Mouse (Mus musculus) lung, adult 18-20 months (tissue): ENCODE measurements around the gene Stpg2.
"Not testable (repeated sequence)": the region's sequence is repeated elsewhere in the genome, so short reads cannot be mapped to it uniquely, and the experiment has no call there.

Experiments used
- DNase-seq, 2 experiments: peaks; one replicate each; pipeline ENCODE4 v3.0.0; 2022; ENCODE audit warnings: mixed read lengths in 2 of 2

Stpg2 gene

DNA sequence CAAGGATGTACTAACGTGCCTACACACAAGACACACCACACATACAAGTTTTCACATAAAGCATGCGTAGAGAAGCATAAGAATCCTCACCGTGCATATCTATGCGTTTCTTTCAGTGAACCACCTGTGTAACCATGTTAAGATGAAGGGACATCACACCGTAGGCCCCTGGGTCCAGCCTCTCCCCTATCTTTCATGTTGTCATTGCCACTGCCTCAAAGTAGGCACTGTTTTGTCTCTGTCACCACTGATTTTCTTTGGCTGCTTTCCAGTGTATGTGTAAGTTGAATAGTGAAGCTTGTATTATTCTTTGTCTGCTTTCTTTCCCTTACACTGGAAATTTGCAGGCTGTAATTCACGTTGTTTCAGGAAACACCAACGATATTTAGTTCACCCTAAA lies 236.7 kb downstream of the Stpg2 start:
- DNase-seq, result no peak

DNA sequence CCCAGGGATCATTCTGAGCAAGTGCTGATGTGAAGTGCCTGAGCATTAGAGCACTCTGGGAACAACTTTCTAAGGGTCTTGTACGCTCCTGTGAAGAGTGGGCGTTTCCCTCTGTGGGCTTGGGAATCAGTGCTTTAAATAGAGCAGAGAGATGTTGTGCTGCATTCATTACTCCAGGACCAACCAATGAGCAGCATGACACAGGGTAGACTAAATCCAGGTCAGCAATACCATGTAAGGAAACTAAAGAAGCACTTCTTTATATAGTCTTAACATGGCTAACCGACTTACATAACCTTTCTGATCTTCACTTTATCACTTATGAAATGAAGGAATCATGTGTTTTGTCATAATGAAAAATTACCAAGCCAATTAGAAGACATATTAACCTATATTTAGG lies 290.4 kb downstream of the Stpg2 start:
- DNase-seq, result no peak

DNA sequence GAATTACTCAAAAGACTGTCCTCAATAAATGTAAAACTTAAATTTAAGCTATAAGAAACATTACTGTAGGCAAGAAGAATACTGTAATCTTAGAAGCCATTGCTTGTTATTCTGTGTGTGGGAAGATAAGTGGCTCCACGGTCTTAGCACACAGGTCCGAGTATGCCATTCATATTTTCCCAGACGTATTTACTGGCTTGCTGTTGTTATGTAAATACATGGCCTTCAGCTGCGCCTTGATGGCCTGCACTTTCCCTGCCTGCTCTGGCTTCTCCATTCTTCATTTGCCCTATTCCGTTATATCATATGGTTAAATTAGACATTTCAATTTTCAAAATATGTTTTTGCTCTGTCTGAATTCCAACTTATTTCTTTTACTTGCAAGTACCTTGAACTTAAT lies 296.7 kb downstream of the Stpg2 start:
- DNase-seq, result no peak

DNA sequence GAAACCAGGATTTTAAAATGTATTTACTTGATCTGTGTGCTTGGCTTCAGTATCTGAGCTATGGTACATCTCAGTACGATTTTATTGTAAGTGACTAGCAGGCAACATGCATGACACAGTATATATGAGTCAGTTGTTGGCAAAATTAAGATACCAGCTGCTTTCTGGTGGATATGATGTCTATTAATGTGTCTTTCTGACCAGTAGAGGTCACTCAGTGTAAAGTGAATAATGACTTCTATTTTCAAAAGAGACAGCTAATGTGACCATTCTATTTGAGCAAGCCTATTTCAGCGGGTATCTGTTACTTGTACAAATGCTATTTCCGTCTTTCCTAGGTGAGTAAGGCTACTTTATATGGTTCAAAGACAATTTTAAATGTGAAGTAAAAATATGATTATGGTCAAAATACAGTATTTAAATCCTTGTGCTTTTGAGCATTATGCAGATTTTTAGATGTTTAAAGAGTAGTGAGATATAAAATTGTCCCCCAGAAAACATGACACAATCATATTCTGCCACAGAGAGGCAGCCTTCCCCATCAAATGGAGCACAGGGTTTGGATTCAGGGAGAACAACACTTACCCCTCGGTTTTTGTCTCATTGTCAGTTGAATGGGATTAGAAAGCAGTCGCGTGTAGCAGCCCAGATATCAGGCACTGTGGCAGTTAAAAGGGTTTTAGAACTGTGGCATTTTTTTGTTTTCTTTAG lies 303.9 kb downstream of the Stpg2 start:
- no peak for DNase-seq

DNA sequence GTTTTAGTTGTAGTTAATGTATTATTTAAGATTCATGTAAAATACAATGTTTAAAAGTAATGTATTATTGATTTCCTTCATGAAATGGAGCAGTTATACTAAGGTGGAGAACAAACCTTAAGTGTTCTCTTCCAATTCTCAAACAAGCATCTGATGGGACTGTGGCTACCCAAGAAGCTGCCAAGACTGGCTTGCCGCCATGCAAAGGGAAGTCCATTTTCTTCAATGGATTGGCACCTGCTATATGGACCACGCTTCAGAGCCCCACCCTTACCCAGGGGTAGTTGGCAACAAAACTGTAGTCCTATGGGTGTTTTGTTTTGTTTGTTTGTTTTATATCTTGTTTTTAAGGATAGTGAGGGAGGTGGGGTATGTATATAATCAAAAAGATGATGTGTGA lies 373.0 kb downstream of the Stpg2 start:
- DNase-seq, result no peak

DNA sequence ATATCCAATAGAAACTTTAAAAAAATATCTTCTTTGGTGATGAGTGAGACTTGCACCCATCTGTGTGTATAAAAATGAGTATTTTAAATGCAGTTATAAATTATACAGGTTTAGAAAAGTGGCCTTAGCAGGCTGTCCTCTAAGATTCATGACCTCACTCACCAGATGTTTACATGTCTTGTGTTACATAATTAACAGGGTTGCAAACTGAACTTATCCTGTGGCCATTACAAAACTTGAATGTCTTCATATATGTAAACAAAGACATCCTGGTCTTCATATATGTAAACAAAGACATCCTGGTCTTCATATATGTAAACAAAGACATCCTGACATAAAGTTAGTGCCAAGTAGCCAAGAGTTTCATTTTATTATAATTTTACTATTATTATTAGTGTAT lies 375.8 kb downstream of the Stpg2 start:
- DNase-seq, result no peak

DNA sequence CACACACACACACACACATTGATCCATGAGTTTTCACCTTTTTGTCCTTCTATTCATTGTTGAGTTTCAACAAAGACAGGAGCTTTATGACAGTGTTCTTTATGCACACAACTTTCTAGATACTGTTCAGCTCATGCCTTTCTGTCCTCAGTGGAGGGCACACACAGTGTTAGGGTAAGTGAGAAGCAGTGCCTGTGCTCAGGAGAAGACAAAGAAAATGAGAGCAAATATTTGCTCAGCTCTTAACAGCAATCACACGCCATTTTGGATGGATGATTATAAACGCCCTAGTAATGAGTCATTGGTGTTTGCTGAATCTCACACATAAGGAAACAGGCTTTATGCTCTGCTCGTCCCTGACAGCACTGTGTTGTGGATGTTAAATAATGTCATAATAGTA lies 394.0 kb downstream of the Stpg2 start:
- DNase-seq, result no peak

DNA sequence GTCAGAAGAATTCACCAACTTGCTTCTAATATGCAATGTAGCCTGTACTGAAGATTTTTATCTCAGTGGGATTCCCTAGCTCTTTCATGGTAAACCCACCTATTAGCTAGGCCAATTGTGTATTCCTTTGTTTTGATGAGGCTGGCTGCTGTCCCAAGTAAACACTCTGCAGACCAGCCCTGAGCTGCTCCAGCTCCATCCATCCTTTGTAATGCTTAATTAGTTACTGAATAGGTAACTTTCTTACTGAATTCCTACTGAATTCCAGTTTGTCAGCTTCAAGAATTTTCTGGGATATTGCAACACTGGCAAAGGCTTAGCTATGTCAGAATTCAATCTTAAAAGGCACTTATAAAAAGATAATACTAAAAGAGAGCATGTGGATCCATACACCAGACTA lies 402.8 kb downstream of the Stpg2 start:
- DNase-seq, result not testable (repeated sequence)

DNA sequence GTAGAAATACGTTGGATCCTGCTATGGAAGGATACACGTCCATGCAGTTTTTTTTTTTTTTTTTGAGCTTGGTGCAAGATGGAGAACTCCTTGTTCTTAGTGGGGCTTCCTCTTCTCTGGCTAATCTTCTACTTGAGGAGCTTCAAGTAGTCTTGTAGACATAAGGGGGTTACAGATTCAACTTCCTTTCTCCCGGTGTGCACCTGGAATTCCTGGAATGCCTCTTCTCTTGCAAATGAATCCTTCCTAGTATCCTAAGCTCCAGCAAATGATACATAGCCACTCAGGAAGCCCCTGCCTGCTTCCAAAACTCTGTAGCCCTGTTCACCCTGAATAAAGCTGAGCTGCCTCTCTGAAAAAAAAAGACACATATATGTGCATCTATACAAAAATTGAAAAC lies 409.1 kb downstream of the Stpg2 start:
- DNase-seq, result no peak

DNA sequence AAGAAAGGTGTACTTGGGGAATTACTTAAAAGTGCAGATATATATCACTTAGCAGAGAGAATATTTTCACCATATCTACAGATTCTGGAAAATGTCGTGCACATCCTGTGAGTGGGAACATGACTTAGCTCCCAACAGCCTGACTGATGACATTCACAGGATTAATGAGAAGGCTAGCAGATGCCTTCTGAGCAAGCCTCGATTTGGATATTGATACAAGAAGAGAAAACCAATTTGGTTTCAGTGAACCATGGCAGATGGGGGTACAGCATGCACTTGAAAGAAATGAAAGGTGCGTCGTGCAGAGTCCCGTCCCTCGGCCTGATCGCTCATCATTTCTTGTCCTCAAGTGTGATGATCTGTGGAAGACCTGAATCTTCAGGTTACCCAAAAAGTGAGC lies 410.3 kb downstream of the Stpg2 start:
- DNase-seq, result no peak

DNA sequence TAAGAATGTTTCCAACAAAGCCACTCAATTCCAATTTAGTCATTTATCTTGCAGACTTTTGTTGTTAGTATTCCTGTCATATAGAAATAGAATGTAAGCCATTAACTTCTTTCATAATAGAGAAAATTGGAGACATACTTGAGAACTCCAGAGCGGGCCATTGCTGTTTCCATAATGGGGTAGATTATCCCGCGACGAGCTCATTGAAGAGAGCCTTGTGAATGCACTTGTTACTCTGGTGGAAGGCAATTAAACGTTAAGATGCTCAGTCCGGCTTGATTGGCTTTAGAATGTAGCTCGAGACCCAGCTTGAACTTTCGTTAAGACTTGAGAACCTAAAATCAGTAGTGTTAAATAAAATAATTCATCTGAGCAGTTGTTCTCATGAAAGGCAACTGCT lies 432.4 kb downstream of the Stpg2 start:
- DNase-seq, result no peak

DNA sequence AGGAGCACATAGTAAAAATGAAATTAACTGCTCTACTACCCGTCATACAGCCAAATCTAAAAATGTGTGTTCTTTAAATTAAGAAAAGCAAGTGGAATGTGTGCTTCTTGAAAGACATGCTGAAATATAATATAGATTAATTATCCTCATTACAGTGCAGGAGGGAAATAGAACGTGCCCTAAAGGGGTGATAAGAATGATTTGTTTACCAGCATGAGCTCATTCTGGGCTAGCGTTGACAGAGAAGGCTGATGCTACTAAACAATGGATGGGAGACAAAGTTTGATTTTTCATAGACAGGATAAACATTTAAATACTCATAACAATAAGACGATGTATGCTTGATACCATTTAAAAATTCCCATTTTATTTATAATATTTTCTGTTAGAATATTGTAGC lies 446.0 kb downstream of the Stpg2 start:
- DNase-seq, result no peak

DNA sequence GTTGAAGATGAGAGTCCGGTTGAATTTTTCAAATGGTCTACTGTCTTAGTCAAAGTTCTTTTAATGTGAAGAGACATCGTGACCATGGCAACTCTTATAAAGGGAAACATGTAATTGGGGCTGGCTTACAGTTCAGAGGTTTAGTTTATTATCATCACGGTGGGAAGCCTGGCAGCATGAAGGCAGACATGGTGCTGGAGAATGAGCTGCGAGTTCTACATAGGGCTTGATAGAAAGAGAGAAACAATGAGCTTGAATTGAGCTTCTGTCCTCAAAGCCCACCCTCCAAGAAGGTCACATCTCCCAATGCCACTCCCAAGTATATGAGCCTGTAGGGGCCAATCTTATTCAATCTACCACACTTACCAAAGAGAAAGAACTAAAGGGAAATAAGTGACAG lies 453.9 kb downstream of the Stpg2 start:
- no peak for DNase-seq

DNA sequence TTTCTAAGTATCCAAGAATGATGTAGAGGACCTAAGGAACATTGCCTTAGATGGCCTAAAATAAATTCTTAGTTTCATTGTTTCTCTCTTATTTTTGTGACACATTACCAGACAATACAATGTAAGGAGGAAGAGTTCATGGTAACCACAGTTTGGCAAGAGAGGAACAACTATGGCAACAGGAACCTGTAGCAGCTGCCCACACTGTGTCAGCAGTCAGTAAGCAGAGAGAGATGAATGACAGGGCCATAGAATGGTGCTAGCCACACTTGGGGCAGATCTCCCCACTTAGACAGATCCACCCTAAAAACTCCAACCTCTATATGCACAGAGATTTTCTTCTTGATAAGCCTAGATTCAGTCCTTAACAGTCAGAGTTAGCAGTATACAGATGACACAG lies 456.7 kb downstream of the Stpg2 start:
- DNase-seq, result no peak

DNA sequence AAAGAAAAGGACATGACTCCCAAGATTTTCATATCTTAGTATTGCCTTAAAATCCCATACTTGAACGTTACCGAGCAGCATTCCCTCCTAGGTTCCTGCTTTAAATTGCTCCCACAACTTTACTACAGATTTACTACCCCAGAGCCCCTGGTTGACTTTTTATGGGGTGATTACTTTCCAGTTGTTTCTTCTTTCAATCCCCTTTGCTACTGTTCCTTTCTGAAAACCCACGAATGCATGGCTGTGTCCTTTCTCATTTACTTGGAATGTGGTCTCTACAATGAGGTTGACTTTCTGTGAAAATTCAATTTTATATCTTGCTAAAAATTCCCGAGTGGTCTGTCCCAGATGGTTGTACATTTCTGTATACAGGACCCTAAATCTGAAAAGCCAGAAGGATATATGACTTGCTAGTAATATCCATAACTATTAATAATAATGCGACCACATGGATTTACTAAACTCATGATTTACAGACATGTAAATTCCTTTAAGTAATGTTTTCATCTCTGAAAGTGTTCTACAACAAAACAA lies 458.3 kb downstream of the Stpg2 start:
- DNase-seq, result no peak

DNA sequence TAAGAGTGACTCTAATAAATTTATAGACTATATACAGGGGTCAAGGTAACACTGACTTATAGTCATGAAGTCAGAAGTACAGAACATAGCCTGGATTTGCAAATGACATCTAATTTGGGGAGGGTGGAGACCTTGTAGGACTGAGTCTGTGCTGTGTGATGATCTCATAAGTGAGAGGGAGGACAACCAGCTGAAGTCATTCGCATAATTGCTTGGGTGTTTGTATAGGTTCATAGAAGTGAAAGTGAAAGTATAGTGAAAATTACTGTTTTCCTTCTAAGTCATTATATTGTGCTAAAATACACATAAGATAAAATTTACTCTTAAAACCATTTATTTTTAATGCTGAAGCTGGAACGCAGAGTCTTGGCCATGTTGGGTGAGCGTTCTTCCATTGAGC lies 459.6 kb downstream of the Stpg2 start:
- no peak for DNase-seq

DNA sequence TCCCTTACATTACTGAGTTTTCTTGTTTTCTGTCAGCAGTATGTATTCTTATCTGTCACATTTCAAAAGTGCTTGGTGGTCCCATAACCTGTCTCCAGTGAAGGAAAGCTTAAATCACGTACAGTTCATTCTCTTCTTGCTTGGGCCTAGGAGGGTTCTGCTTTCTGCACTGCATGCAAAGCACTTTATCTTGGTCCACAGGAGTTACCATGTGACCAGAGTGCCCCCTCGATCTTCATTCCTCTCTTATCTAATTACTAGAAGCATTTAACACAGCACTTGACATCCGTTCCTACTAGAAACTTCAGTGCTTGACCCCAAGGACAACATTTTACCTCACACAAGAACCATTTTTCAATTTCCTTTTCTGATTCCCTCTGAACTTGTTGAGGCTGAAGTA lies 470.7 kb downstream of the Stpg2 start:
- DNase-seq, result no peak

DNA sequence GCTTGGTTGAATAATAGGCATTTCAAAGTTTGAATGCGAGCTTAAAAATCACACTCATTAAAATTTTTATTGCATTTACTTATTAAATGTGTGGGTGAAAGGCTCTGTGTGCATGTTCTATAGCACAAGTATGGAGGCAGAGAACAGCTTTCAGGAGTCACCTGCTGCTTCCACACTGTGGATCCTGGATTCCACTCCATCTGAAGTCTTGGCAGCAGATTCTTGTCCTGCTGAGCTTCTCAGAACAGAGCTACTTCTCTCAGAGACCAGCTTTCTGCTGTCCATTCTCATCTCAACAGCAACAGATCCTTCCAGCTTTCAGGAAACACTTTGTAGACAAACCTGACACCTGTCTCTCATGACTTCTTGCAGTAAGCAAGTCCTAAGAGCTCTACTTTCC lies 471.2 kb downstream of the Stpg2 start:
- DNase-seq, result no peak

DNA sequence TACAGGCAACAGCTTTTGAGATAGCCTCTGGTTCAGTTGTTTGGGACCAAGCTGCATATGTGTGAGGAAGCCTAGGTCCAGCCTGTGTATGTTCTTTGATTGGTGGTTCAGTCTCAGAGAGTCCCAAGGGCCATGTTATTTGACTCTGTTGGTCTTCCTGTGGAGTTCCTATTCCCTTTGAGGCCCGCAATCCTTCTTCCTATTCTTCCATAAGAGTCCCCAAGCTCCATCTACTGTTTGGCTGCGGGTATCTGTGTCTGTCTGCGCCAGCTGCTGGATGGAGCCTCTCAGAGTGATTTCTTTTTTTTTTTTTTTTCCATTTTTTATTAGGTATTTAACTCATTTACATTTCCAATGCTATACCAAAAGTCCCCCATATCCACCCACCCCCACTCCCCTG lies 498.7 kb downstream of the Stpg2 start:
- DNase-seq, result not testable (repeated sequence)

DNA sequence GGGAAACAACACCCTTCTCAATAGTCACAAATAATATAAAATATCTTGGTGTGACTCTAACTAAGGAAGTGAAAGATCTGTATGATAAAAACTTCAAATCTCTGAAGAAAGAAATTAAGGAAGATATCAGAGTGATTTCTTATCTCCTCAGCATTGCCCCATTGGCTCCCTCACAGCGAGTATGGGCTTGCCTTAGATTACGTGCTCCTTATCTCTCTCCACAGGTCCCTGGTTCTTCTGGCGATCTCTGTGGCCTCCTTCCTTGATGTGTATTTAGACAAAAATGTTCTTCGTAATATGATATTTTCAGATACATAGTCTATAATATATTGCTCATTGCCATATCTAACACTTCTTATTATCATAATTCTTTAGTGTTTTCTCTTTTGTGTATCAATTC lies 501.9 kb downstream of the Stpg2 start:
- not testable (repeated sequence) for DNase-seq

DNA sequence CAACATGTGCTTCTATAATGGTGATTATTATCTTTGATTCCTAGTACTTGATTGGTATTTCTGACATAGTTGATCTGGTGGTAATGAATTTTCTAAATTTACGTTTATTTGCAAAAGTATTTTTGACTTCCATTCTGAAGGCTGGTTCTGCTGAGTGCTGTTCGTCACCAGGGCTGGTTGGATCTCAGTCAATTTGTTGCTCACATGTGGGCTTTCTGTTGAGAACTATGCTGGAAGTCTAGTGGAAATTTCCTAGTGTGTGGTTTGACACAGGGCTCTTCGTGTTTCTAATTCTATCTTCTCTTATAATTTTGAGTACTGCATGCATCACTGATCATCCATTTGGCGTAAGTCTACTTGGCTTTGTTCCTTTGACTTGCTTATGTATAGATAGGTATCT lies 504.3 kb downstream of the Stpg2 start:
- DNase-seq, result no peak

DNA sequence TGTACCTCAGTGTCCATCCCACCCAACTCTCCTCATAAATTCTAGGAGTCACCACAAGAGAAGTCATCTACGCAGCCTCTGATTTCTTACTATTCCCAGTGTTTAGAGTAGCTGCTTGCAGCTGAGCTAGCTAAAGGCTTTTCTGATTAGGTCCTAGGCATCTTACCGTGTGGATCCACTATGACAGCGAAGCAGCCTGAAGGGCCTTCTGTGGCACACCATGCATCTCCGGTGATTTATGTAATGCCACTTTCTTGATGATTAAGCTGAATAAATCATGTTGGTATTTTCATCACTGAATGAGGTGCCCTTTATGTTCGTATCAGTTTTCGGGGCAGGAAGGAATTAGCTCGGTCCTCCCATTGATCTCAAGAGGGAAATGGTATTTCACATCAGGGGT lies 523.3 kb downstream of the Stpg2 start:
- no peak for DNase-seq

DNA sequence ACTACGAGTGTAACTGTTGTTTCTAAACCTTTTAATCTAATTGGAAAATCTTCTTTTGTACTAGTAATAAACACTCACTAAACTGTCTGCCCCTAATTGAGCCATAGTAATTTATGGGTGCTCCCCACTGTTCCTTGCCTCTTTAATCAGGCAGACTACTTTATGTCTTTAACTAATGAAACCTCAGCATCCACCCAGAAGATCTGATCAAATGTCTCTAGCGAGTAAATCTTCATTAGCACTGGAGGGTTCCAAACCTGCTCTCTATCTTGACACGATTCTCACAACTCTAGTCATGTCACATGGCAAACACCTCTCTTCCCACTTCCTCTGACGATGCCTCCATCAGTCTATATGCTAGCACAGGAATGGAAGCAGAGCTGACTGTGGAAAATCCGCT lies 523.8 kb downstream of the Stpg2 start:
- no peak for DNase-seq

DNA sequence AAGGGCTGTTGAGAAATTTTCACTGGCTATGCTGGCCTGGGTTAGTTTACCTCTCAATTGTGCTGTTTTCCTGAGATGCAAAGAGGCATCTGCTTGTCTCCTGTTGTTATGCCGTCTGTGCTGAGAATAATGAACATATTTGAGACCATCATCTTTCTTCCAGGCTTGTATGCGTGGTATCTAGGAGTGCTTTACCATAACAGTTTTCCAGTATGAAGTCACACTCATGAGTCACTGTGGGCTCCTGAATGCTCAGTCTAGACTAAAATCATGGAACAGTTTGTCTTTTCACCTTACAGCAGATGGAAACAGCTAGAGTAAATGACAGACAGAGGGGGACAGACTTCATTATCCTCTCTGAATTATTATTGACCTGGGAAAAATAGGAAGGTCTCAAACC lies 527.7 kb downstream of the Stpg2 start:
- DNase-seq, result no peak

DNA sequence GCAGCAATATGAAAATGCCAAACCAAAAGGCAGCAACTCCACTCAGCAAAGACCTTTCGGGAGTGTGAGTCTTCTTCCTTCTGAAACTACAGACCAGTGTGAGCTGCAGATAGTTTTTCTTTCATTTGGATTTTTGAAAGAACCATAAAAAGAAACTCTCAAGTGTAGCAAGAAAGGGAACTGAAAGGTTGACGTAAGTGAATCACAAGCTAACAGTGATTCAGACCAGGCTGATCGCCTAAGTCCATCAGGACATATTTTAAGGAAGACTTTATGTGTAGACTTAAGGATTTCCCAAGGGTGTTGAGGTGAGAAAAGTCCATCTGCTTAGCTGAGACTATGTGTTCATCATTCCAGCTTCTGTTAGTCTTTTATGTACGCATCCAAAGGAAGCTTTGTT lies 533.9 kb downstream of the Stpg2 start:
- no peak for DNase-seq
